Mouse (Mus musculus) left cerebral cortex, postnatal 14 days (tissue): ENCODE measurements around the gene A530032D15Rik. TPM values are rescaled to one million over a fixed set of nuclear protein-coding genes. Genes with fewer than 3 reads are reported as not detected.
"Not testable (repeated sequence)": the region's sequence is repeated elsewhere in the genome, so short reads cannot be mapped to it uniquely, and the experiment has no call there.

Experiments
- DNase-seq, 2 experiments: peaks; one replicate each; pipeline ENCODE4 v3.0.0; 2021 to 2022; ENCODE audit warnings: low spot score in 2 of 2, mixed read lengths in 1 of 2
- intact Hi-C: fragments of 180-260 bp; cut with DNase I; formaldehyde crosslinking; loops from one replicate; pipeline ENCODE4 v1.15.1; 2025
- long read RNA-seq, 2 experiments: library from polyadenylated mRNA; stranded (forward); transcript quantifications; one replicate each; pipeline ENCODE4 v2.0.0; 2021
- total RNA-seq, 2 experiments: library from RNA; stranded (reverse); gene quantifications; 2 replicates each; pipeline ENCODE4 v1.2.3; 2021

The A530032D15Rik gene
- total RNA-seq: not detected
- long read RNA-seq, experiment 1: 0 reads
- long read RNA-seq, experiment 2: 0 reads

GRCm38 (mm10) chr1:85109753-85110152, at the start of gene A530032D15Rik:
A530032D15Rik (minus strand) TSS chr1:85109853.
- DNase-seq, intact Hi-C loops: not testable (repeated sequence)

GRCm38 (mm10) chr1:85155151-85155550, 45.5 kb upstream of the A530032D15Rik start:
- DNase-seq, intact Hi-C loops: not testable (repeated sequence)

GRCm38 (mm10) chr1:85133671-85134070, 24.0 kb upstream of the A530032D15Rik start:
- DNase-seq, intact Hi-C loops: not testable (repeated sequence)

GRCm38 (mm10) chr1:85121841-85122240, 12.2 kb upstream of the A530032D15Rik start:
- intact Hi-C loops, DNase-seq: not testable (repeated sequence)

- intact Hi-C loops, DNase-seq: not testable (repeated sequence)
These were observed 8.7 kb upstream of the A530032D15Rik start for GRCm38 (mm10) chr1:85118341-85118740.

GRCm38 (mm10) chr1:85117537-85117936, 7.9 kb upstream of the A530032D15Rik start:
- DNase-seq, intact Hi-C loops: not testable (repeated sequence)

GRCm38 (mm10) chr1:85114666-85115402, 5.2 kb upstream of the A530032D15Rik start:
- intact Hi-C loops: not testable (repeated sequence)
- peak; percentile 36 to 64 for DNase-seq

- DNase-seq, intact Hi-C loops: not testable (repeated sequence)
These were observed 4.4 kb upstream of the A530032D15Rik start for GRCm38 (mm10) chr1:85114078-85114477.

GRCm38 (mm10) chr1:85112889-85113288, 3.2 kb upstream of the A530032D15Rik start:
- intact Hi-C loops, DNase-seq: not testable (repeated sequence)

GRCm38 (mm10) chr1:85112266-85112665, 2.6 kb upstream of the A530032D15Rik start:
- intact Hi-C loops, DNase-seq: not testable (repeated sequence)

- DNase-seq, intact Hi-C loops: not testable (repeated sequence)
These were observed 1.9 kb upstream of the A530032D15Rik start for GRCm38 (mm10) chr1:85111572-85111971.

GRCm38 (mm10) chr1:85110876-85111275, 1.2 kb upstream of the A530032D15Rik start:
- DNase-seq, intact Hi-C loops: not testable (repeated sequence)

GRCm38 (mm10) chr1:85106013-85106412, 3.6 kb downstream of the A530032D15Rik start:
- intact Hi-C loops, DNase-seq: not testable (repeated sequence)

- DNase-seq, intact Hi-C loops: not testable (repeated sequence)
These were observed 4.3 kb downstream of the A530032D15Rik start for GRCm38 (mm10) chr1:85105336-85105735.

GRCm38 (mm10) chr1:85101754-85102153, 7.9 kb downstream of the A530032D15Rik start:
- intact Hi-C loops: not testable (repeated sequence)

GRCm38 (mm10) chr1:85099864-85100263, 9.8 kb downstream of the A530032D15Rik start, which contains the start of gene Gm10553:
Gm10553 (plus strand) TSS chr1:85100164.
- DNase-seq, intact Hi-C loops: not testable (repeated sequence)

More at GRCm38 (mm10) chr1:85101754-85102153, 7.9 kb downstream of the A530032D15Rik start:
- not testable (repeated sequence) for DNase-seq

GRCm38 (mm10) chr1:85099081-85099480, 10.6 kb downstream of the A530032D15Rik start:
- DNase-seq, intact Hi-C loops: not testable (repeated sequence)

GRCm38 (mm10) chr1:85093011-85093572, 16.6 kb downstream of the A530032D15Rik start:
- DNase-seq, intact Hi-C loops: not testable (repeated sequence)

GRCm38 (mm10) chr1:85092169-85092568, 17.5 kb downstream of the A530032D15Rik start:
- DNase-seq, intact Hi-C loops: not testable (repeated sequence)

GRCm38 (mm10) chr1:85086211-85086610, 23.4 kb downstream of the A530032D15Rik start:
- intact Hi-C loops, DNase-seq: not testable (repeated sequence)
